8 mouse cellular contexts compared by ENCODE assay signal in the genomic region with DNA sequence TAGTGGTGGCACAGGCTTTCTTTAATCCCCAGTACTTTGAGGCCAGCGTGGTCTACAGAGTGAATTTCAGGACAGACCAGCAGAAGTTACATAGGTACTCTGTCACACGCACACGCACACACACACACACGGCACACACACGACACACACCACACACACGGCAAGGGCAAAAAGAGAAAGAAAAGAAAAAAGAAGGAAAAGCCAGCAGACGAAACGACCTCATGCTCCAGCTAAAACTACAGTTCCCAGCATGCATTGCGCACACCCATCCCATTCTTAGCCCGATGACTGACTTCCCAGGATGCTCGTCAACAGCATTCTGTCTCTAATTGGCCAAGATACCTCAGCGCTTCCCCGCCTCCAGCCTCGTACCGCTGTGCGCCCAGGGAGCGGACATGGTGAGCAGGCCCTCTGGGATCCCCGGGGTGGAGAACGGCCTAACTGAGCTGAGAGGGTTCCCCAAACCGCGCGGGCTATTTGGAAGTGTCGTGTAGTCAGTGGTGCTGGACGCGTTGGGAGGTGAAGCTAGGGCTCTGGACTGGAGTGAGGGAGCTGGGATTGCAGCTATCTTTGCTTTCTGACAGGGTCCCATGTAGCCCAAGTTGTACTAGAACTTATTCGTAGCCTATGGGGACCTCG. TPM values are rescaled to one million over a fixed set of nuclear protein-coding genes. Genes with fewer than 3 reads are reported as not detected.
A peak's percentile ranks its signal among the peaks of the same experiment; 100 is the strongest.
DNase-seq lines count a peak whose midpoint lies in the region; ATAC-seq lines count a peak whose summit lies in the region.

TSS of gene Tmem161a (plus strand) at position 314 of the 639 bp plus-strand sequence.

- peak; percentile 99 for ATAC-seq in megakaryocyte progenitor cell, adult 5-6 weeks (replicated peaks; ENCODE audit: poor library complexity)

- peak; percentile 98 for DNase-seq in adipocyte (ENCODE audit: low spot score)
- peak; percentile 99 for DNase-seq in embryo, embryonic 10 days (ENCODE audit: low spot score)
- peak; percentile 84 for DNase-seq in gastrocnemius, postnatal 10 days
- DNase-seq in induced T-regulatory cell, adult 2 months (ENCODE audit: low read depth): peak; percentile 96
- peak; percentile 89 to 96 for DNase-seq in left cerebral cortex, adult 9 months (ENCODE audit: low spot score in 2 of 2)
- peak; percentile 89 for DNase-seq in right cerebral cortex, postnatal 14 days
- DNase-seq in urinary bladder, postnatal 36 days (ENCODE audit: low spot score in 2 of 2): peak; percentile 86 to 92

RNA-seq across cellular contexts. Expression of gene Tmem161a, which starts in this region (rescaled TPM):
- 10 to 100 TPM; 72.8 to 74.7 TPM for total RNA-seq in gastrocnemius, postnatal 10 days (2021)
- 9.0 and 16.0 TPM in 2 replicates for total RNA-seq in megakaryocyte progenitor cell, adult 5-6 weeks (2015)
- total RNA-seq in megakaryocyte progenitor cell, adult 5-6 weeks (2017): 11.2 and 11.3 TPM in 2 replicates

Comparison
In these comparisons a context has a peak if more than half of its experiments do, and no peak if none do; other contexts are left out.
1. Peak in every context shown above with its lines: DNase-seq and ATAC-seq.
2. RNA of gene Tmem161a (total RNA-seq): 72.8 to 74.7 TPM in gastrocnemius, postnatal 10 days; 9.0 to 16.0 TPM in megakaryocyte progenitor cell, adult 5-6 weeks; every median in the first group is over 4 times any median in the second.